Mouse (Mus musculus): ENCODE data around the gene Mtrf1l. TPM values are rescaled to one million over a fixed set of nuclear protein-coding genes. Genes with fewer than 3 reads are reported as not detected.
A peak's percentile ranks its signal among the peaks of the same experiment; 100 is the strongest.

The Mtrf1l gene
- total RNA-seq (2021): 1 to 10 TPM; 9.2 to 9.7 TPM
- long read RNA-seq, experiment 1, transcript Mtrf1l-201 (7 exons, 2,588 nt): major isoform, 7 of 8 reads
- long read RNA-seq, experiment 1, partial matches to known transcripts: 1 of 8 reads
- long read RNA-seq, experiment 1, other reads (novel, unspliced or antisense): 0 of 8 reads
- long read RNA-seq, experiment 2, partial matches to known transcripts: 5 of 9 reads
- long read RNA-seq, experiment 2, other reads (novel, unspliced or antisense): 2 of 9 reads

- peak; percentile 99 for DNase-seq
Measured at GRCm38 (mm10) chr10:5823740-5824491, at the start of gene Mtrf1l. Gene Mtrf1l, minus strand, starts transcription at chr10:5823910.

GRCm38 (mm10) chr10:5871081-5871480 is 47.4 kb upstream of the Mtrf1l start:
- DNase-seq: no peak

DNA sequence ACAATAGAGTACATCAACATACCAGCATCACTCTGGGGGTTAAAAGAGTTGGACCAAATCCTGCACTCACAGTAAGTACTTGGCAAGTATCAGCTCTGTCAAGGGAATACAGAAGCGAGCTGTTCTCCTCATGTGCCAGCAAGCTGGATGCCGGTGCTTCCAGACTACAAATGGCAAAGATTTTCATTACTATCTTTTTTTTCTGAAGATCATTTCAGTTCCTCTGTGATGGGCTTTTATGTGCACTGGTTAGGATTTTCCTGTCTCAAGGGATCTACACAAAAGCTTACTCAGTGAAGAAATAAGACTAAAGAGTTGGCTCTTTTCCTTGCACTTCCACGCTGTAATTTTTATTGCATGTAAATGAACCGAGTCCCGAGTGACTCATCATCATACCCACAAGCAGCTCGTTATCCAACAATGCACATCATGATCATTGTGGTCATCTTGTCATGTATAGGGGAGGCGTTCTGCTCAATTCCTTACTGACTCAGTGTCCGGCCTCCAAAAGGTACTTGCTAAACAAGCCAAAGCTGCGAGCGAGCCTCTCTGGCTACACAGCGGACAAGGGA is 44.4 kb upstream of the Mtrf1l start:
- DNase-seq: peak; percentile 10 to 18

DNA sequence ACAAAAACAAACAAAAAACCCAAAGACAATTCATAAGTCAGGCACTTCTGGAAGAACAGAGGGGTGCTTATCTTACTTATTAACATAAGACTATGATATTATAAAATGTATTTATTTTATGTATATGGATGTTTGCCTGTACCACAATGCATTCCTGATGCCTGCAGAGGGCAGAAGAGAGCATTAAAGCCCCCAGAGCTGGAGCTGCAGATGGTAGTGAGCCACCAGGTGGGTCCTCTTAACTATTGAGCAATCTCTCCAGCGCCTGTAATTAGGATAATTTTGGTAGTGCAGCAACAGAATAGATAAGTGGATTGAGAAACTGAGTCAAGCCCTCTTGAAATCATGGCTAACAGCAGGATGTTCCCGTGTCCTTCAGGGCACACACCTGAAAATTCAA is 42.3 kb upstream of the Mtrf1l start:
- DNase-seq: no peak

DNA sequence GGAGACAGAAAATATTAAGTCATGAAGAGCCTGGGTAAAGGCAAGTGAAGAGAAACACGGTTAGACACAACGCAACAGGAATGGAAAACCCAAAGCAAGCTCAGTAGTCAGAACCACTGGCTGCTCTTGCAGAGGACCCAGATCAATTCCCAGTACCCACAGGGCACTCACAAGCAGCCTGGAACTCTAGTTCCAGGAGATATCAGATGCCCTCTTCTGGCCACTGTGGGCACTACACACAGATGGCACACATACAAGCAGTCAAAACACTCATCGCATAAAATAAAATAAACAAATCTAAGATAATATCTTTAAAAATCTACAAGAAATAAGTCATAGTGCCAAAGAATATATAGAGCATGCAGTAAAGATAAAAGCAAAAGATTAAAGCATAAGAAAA is 39.0 kb upstream of the Mtrf1l start:
- DNase-seq: no peak

DNA sequence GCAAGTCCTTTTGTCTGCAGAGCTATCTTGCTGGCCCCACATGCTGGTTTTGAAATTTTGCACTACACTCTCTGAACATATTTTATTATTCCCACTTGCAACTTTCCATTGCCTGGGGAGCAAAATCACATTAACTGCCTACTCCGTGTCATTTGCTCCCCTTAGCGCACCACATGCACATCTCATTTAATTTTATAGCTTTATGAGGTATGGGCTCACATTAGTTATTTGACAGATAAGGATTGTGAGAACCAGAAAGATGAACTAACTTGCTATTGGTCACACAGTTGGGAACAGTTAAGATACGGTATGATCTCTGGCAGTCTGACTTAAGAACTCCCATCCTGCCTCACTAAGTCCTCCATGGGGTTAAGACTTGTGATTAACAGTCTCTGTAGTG is 37.1 kb upstream of the Mtrf1l start:
- no peak for DNase-seq

- no peak for DNase-seq
Measured at GRCm38 (mm10) chr10:5859729-5860128, 36.0 kb upstream of the Mtrf1l start.

DNA sequence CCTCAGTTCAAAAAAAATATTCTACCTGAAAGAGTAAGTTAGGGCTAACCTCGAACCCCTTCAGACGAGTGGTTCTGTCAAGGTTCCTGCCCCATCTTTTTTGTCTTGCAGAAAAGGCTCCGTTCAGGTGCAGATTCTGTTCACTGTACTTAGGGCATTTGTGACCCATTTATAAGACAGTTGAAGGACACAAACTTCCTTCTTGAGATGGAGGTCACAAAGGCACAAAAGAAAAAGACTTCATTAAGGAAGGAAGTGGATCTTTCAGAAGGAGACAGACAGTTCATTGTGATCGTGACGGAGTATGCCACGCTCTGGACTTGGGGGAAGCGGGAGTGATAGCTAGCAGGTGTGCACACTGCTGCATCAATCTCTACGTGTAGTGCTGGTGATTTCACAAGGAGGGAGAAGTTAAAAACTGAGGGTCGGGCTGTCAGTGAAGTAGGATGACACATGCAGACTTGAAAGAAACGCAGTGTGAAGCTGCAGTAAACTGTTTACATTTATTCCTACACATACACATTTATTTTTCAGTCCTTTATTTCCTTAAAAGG is 34.4 kb upstream of the Mtrf1l start:
- DNase-seq: no peak

DNA sequence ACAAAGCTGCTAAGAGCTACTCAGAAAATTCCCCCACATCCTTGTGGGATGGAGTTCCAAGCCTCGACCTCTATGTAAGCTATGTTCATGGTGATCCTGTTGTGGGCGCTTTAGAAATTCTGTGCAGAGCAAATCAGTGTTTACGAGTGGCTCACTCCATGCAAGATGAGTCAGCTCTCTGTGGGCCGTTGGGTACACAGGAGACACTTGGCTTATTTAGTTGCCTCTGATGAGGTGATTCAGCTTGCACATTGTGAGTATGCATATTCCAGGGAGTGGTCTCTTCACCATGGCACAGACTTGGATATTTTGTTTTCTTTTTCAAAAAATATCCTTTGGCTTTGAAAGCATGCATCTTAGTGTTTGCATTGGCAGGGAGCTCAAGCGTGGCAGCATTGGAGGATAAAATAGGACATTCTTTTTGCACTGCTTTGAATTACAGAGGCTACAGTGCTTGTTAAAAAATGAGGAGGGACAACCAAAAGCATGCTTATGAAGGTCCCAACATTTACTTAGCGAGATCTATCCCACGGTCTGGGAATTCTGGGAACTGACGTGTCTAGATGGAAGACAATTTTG is 29.7 kb upstream of the Mtrf1l start:
- DNase-seq: no peak

GRCm38 (mm10) chr10:5846939-5847338 is 23.2 kb upstream of the Mtrf1l start:
- peak in 1 of 2 experiments; percentile 45 for DNase-seq

- DNase-seq: peak; percentile 14 to 52
Measured at GRCm38 (mm10) chr10:5841369-5841768, 17.7 kb upstream of the Mtrf1l start.

DNA sequence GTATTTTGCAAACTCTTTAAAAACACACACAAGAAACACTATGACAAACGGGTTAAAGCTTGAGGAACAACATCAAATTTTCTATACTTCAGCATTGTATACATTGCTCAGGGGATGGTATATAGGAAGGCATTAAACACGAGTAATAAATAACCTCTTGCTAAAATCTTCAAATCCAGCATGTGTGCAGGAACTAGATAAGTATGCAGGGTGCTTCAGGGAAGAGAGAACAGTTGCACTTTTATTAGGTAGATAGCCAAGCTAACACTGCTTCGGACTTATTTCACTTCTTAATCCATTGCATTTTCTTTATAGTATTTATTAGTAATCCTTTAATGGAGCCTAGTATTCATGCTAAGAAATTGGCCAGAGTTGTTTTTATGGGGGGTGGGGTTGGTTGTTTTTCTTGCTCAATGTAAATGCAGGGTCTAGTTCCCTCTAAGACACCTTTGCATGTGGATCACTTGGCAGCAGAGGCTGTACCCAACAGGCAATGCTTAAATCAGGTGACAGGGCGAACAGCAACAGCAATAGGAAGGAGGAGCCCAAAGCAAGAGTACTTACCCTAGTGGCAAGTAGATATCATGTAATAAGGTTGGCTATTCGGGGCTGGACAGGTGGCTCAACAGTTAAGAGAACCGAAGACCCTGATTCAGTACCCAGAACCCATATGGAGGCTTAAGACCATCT is 2.8 kb upstream of the Mtrf1l start:
- DNase-seq: no peak

GRCm38 (mm10) chr10:5824779-5825178 is 1.1 kb upstream of the Mtrf1l start:
- DNase-seq: peak; percentile 57 to 69

- no peak for DNase-seq
Measured at GRCm38 (mm10) chr10:5823291-5823739, 395 bp downstream of the Mtrf1l start.

DNA sequence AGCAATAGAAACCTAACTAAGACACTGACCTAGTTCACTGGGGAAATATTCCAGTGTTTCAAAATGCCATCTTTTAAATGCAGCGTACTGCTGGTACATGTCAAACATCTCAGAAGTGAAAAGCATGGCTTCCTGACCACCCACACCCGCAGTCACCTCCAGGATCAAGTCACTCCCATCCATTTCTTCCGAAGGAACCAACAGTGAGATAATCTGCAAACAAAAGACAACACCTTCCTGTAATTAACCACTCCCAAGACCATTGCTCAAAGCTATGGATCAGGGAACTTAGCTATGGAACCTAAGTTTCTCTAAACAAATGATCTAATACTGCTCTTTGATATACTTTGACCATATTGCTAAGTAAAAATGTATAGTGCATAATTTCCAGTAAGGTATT is 4.9 kb downstream of the Mtrf1l start:
- DNase-seq: no peak

DNA sequence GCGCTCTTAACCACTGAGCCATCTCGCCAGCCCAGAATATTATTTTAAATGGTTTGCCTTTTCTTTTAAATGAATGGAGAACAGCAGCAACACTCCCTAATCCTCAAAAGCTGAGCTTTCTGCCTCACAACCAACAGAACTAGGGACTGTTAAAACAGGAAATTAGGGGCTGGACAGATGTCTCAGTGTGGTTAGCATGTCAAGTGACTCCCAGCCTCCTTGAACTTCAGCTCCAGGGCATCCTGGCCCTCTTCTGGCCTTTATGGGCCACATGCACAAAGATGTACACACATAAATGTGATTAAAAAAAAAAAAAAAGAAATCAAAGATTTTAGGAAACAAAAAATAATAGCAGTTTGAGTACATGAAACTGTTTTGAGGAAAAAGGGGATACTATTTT is 7.7 kb downstream of the Mtrf1l start:
- no peak for DNase-seq

DNA sequence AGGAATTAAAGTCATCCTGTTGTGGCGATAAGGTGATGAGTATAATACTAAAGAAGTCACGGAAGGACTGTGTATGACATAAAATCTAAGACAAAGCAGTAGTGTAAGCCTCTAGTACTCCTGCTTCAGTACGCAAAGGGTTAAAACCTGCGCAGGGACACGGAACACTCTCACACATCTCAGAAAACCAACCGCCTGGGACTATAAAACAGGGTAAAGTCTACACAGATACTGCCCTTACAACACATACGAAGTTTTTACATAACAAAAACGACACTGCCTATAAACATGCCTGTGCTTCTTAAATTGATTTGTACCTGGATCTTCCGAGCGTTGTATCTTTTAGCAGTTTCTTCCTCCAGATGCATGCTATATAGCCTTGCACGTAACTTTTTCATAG is 10.0 kb downstream of the Mtrf1l start:
- DNase-seq: no peak

DNA sequence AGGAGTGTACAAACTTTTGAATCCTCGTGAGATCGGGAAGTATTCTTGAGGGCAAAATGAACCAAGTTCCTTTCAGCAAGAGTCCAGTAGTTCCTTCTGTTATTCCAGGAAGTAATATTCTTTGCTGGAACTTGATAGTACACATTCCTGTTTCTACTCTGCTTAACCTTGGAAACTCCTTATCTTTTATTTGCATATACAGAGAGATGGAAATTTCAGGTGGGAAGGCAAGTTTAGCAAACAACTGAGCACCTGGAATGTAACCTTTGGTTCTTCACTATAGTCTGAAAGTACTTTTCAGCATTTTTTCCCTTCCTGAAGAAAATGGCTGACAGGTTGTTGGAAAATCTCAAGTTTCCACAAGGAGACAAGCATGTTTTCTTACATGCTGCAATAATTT is 16.0 kb downstream of the Mtrf1l start:
- DNase-seq: no peak

- no peak for DNase-seq
Measured at GRCm38 (mm10) chr10:5806996-5807395, 16.7 kb downstream of the Mtrf1l start.

GRCm38 (mm10) chr10:5806416-5806815 is 17.3 kb downstream of the Mtrf1l start:
- DNase-seq: peak; percentile 10 to 38

DNA sequence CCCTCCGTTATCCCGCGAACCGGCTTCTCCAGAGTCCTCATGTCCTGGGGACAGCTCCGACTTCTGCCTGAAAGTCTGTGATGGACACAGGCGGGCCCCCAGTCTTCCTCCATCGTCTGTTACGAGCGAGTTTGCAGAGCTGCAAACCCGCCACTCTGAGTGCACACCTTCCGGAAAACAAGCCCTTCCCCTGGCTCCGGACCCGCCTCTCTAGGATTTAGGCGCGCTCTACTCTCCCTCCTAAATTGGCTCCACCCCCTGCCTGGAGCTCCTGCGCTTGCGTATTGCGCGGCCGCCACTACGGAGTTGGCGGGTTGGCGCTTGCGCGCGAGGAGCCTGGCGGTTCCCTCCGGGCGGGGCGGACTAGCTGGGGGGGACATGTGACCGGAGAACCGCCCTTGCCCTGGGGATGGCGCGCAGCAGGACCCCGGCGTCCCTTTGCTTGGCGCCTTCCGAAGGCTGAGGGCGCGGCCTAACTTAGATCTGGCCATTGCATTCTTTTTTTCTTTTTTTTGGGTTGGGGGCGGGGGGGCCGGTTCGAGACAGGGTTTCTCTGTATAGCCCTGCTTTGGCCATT is 17.9 kb downstream of the Mtrf1l start:
- DNase-seq: peak; percentile 97 to 98

GRCm38 (mm10) chr10:5805243-5805730 is 18.4 kb downstream of the Mtrf1l start, which contains the start of gene Fbxo5:
Gene Fbxo5, minus strand, starts transcription at chr10:5805600.
- peak in 1 of 2 experiments; percentile 99 for DNase-seq

Measured in heart, adult 18-20 months (tissue).